Mouse (Mus musculus) liver, adult 2 months (tissue): ENCODE results near the gene Pdzk1. TPM values are rescaled to one million over a fixed set of nuclear protein-coding genes. Genes with fewer than 3 reads are reported as not detected.

Experiments used
- DNase-seq: peaks from one replicate; pipeline ENCODE4 v3.0.0-alpha.2; 2011; ENCODE audit warnings: low read depth, low spot score; ENCODE audit errors: extremely low read depth
- H3K27ac ChIP-seq: fragments of 200-500 bp; replicated peaks from 2 replicates; pipeline ENCODE4 v1.5.1; 2012; ENCODE audit warnings: low read depth, mild to moderate bottlenecking, control low read depth, inconsistent platforms, low read length; ENCODE audit not compliant: insufficient read depth
- H3K27me3 ChIP-seq: fragments of 200-500 bp; 2 replicates; pipeline ENCODE4 v1.6.1; 2012; ENCODE audit warnings: mild to moderate bottlenecking, moderate library complexity, low read length, inconsistent platforms; ENCODE audit not compliant: control insufficient read depth, insufficient read depth
- H3K36me3 ChIP-seq: fragments of 200-500 bp; 2 replicates; pipeline ENCODE4 v1.6.1; 2012; ENCODE audit warnings: low read length, inconsistent platforms; ENCODE audit not compliant: control insufficient read depth, insufficient read depth
- H3K4me1 ChIP-seq: fragments of 200-500 bp; 2 replicates; pipeline ENCODE4 v1.6.1; 2011; ENCODE audit warnings: low read length; ENCODE audit not compliant: control insufficient read depth, insufficient read depth
- H3K4me3 ChIP-seq: fragments of 200-500 bp; 2 replicates; pipeline ENCODE4 v1.5.1; 2011; ENCODE audit warnings: low read depth, mild to moderate bottlenecking, control low read depth, low read length, moderate library complexity; ENCODE audit not compliant: insufficient read depth
- H3K79me2 ChIP-seq: fragments of 200-500 bp; 2 replicates; pipeline ENCODE4 v1.6.1; 2012; ENCODE audit warnings: inconsistent platforms, mild to moderate bottlenecking, low read length, moderate library complexity; ENCODE audit not compliant: control insufficient read depth, insufficient read depth
- H3K9ac ChIP-seq: fragments of 200-500 bp; 2 replicates; pipeline ENCODE4 v1.6.1; 2012; ENCODE audit warnings: low read depth, mild to moderate bottlenecking, control low read depth, inconsistent platforms, low read length
- CTCF ChIP-seq: fragments of 200-500 bp; IDR thresholded peaks from 2 replicates; pipeline ENCODE4 v1.5.1; 2011; ENCODE audit warnings: low read depth, low read length, control low read depth
- POLR2A ChIP-seq: fragments of 200-500 bp; IDR thresholded peaks from 2 replicates; pipeline ENCODE4 v1.6.1; 2011; ENCODE audit warnings: low read length, control low read depth; ENCODE audit not compliant: insufficient read depth; ENCODE audit errors: extremely low read depth
- WGBS: fragments of 180-500 bp; shearing (Covaris S2); methylation state at CpG from one replicate; pipeline ENCODE4 v1.1.7; 2018; 5-methylcytosine and 5-hydroxymethylcytosine counted together
- polyA plus RNA-seq: library from polyadenylated mRNA; depleted of rRNA; stranded (reverse); fragments of >200 nt; gene quantifications from 2 replicates; pipeline ENCODE4 v1.2.3, GENCODE M21; 2012; rRNA removed
- total RNA-seq: library from RNA; depleted of rRNA; stranded (reverse); fragments of >200 nt; gene quantifications from 2 replicates; pipeline ENCODE4 v1.2.3, GENCODE M21; 2014; rRNA removed

Gene Pdzk1
- total and polyA plus RNA-seq, 2 experiments, result 20.1 to 60.4 TPM

GRCm38 (mm10) chr3:96904393-96904792 lies 75.3 kb downstream of the Pdzk1 start, which contains the start of gene Gja5:
Gja5 (plus strand) TSS chr3:96904693.
- 10% methylated on average over 14 of the region's 14 CpGs for WGBS
- Histone ChIP-seq H3K27me3 (no peaks in the 10 kb centered on the region), H3K27ac (peak within 1 kb of the TSS; percentile 43)

GRCm38 (mm10) chr3:96904851-96905541 lies 75.9 kb downstream of the Pdzk1 start, which contains the start of gene Gpr89:
Gpr89 (minus strand) TSS chr3:96905346.
- Histone ChIP-seq H3K4me3 (peak within 1 kb of the TSS; percentile 83), H3K36me3 (no peaks in the 10 kb centered on the region; the same call in none of the 2 replicates), H3K27ac (peak within 1 kb of the TSS; percentile 43), H3K4me1 (peaks cover 7% of the 10 kb centered on the region; the same call in 1 of the 2 replicates), H3K79me2 (no peaks in the 10 kb centered on the region; the same call in 1 of the 2 replicates), H3K9ac (peak within 1 kb of the TSS; percentile 91), H3K27me3 (no peaks in the 10 kb centered on the region)
- WGBS, result under 1% methylated on average over 40 of the region's 40 CpGs
- peak; percentile 80 for DNase-seq
- TF ChIP-seq CTCF (no peak), POLR2A (peak; percentile 68)

More at GRCm38 (mm10) chr3:96904393-96904792, 75.3 kb downstream of the Pdzk1 start, which contains the start of gene Gja5:
- Histone ChIP-seq H3K36me3 (no peaks in the 10 kb centered on the region; the same call in none of the 2 replicates), H3K9ac (peak within 1 kb of the TSS; percentile 91), H3K4me3 (peak within 1 kb of the TSS; percentile 83), H3K79me2 (no peaks in the 10 kb centered on the region; the same call in 1 of the 2 replicates), H3K4me1 (peaks cover 7% of the 10 kb centered on the region; the same call in 1 of the 2 replicates)
- TF ChIP-seq CTCF (no peak), POLR2A (no peak)
- DNase-seq, result no peak

GRCm38 (mm10) chr3:96905592-96905991 lies 76.5 kb downstream of the Pdzk1 start:
- WGBS, result 39% methylated on average over 9 of the region's 9 CpGs
- no peak for TF ChIP-seq CTCF
- no peak for TF ChIP-seq POLR2A

More at GRCm38 (mm10) chr3:96905592-96905991, 76.5 kb downstream of the Pdzk1 start:
- Histone ChIP-seq H3K79me2 (no peaks in the 10 kb centered on the region; the same call in 1 of the 2 replicates), H3K4me1 (peaks cover 7% of the 10 kb centered on the region; the same call in 1 of the 2 replicates), H3K4me3 (peak overlapping the region; percentile 83), H3K27ac (no peak overlapping the region), H3K27me3 (no peaks in the 10 kb centered on the region), H3K9ac (no peak overlapping the region), H3K36me3 (no peaks in the 10 kb centered on the region; the same call in 1 of the 2 replicates)
- no peak for DNase-seq

Other genes with a start within 250 kb of the Pdzk1 start
- 5.7 and 8.2 TPM in 2 replicates for gene Polr3gl, start 235.1 kb upstream of the Pdzk1 start, total RNA-seq
- 7.0 and 7.7 TPM in 2 replicates for gene Polr3gl, start 235.1 kb upstream of the Pdzk1 start, polyA plus RNA-seq
- 0.07 TPM in 1 of 2 replicates, not detected in the other for gene Ankrd34a, start 232.6 kb upstream of the Pdzk1 start, total RNA-seq
- gene Ankrd34a, start 232.6 kb upstream of the Pdzk1 start, polyA plus RNA-seq, result 0.05 and 0.07 TPM in 2 replicates
- gene Lix1l, start 228.1 kb upstream of the Pdzk1 start, total RNA-seq, result 3.0 and 3.1 TPM in 2 replicates
- gene Lix1l, start 228.1 kb upstream of the Pdzk1 start, polyA plus RNA-seq, result 2.5 and 3.3 TPM in 2 replicates
- gene Rbm8a, start 199.4 kb upstream of the Pdzk1 start, total RNA-seq, result 11.9 and 12.2 TPM in 2 replicates
- 6.3 and 7.0 TPM in 2 replicates for gene Rbm8a, start 199.4 kb upstream of the Pdzk1 start, polyA plus RNA-seq
- 27.1 and 31.4 TPM in 2 replicates for gene Pex11b, start 193.9 kb upstream of the Pdzk1 start, total RNA-seq
- gene Pex11b, start 193.9 kb upstream of the Pdzk1 start, polyA plus RNA-seq, result 33.8 and 40.8 TPM in 2 replicates
- 0.13 and 0.28 TPM in 2 replicates for gene Gm42957, start 193.8 kb upstream of the Pdzk1 start, total RNA-seq
- not detected in 2 replicates for gene Gm42957, start 193.8 kb upstream of the Pdzk1 start, polyA plus RNA-seq
- 0.18 and 0.27 TPM in 2 replicates for gene Itga10, start 183.7 kb upstream of the Pdzk1 start, total RNA-seq
- gene Itga10, start 183.7 kb upstream of the Pdzk1 start, polyA plus RNA-seq, result 0.30 and 0.57 TPM in 2 replicates
- under 0.01 TPM in 1 of 2 replicates, not detected in the other for gene Ankrd35, start 159.2 kb upstream of the Pdzk1 start, total RNA-seq
- 0.07 TPM in 1 of 2 replicates, not detected in the other for gene Ankrd35, start 159.2 kb upstream of the Pdzk1 start, polyA plus RNA-seq
- gene Pias3, start 132.9 kb upstream of the Pdzk1 start, total RNA-seq, result 1.7 and 2.6 TPM in 2 replicates
- 7.3 and 8.1 TPM in 2 replicates for gene Pias3, start 132.9 kb upstream of the Pdzk1 start, polyA plus RNA-seq
- 0.20 and 0.28 TPM in 2 replicates for gene Nudt17, start 120.7 kb upstream of the Pdzk1 start, total RNA-seq
- 0.16 and 0.69 TPM in 2 replicates for gene Nudt17, start 120.7 kb upstream of the Pdzk1 start, polyA plus RNA-seq
- gene Polr3c, start 101.7 kb upstream of the Pdzk1 start, total RNA-seq, result 6.5 and 10.0 TPM in 2 replicates
- gene Polr3c, start 101.7 kb upstream of the Pdzk1 start, polyA plus RNA-seq, result 16.2 and 19.1 TPM in 2 replicates
- 30.5 and 33.6 TPM in 2 replicates for gene Rnf115, start 101.6 kb upstream of the Pdzk1 start, total RNA-seq
- 12.7 and 12.9 TPM in 2 replicates for gene Rnf115, start 101.6 kb upstream of the Pdzk1 start, polyA plus RNA-seq
- 0.37 and 0.67 TPM in 2 replicates for gene Cd160, start 67 bp downstream of the Pdzk1 start, total RNA-seq
- 0.16 and 0.22 TPM in 2 replicates for gene Cd160, start 67 bp downstream of the Pdzk1 start, polyA plus RNA-seq
- gene Gja5, start 75.4 kb downstream of the Pdzk1 start, total RNA-seq, result 0.55 and 0.87 TPM in 2 replicates
- gene Gja5, start 75.4 kb downstream of the Pdzk1 start, polyA plus RNA-seq, result 0.51 and 0.82 TPM in 2 replicates
- gene Gpr89, start 76.1 kb downstream of the Pdzk1 start, total RNA-seq, result 18.7 and 20.4 TPM in 2 replicates
- gene Gpr89, start 76.1 kb downstream of the Pdzk1 start, polyA plus RNA-seq, result 25.5 and 26.5 TPM in 2 replicates
- not detected in 2 replicates for gene Gja8, start 96.7 kb downstream of the Pdzk1 start, total RNA-seq
- not detected in 2 replicates for gene Gja8, start 96.7 kb downstream of the Pdzk1 start, polyA plus RNA-seq